Mouse (Mus musculus) lung, postnatal 0 days (tissue): Measurements from ENCODE around the gene Tshr. TPM values are rescaled to one million over a fixed set of nuclear protein-coding genes. Genes with fewer than 3 reads are reported as not detected.
A peak's percentile ranks its signal among the peaks of the same experiment; 100 is the strongest.

Experiments used
- ATAC-seq: fragments of 200-750 bp; cut with Nextera tagmentation; 2 replicates; pipeline ENCODE4 v1.8.0; 2017; ENCODE audit warnings: moderate library complexity
- DNase-seq: peaks from one replicate; pipeline ENCODE4 v3.0.0-alpha.2; 2016; ENCODE audit warnings: low spot score
- H3K27ac ChIP-seq: fragments of 300-500 bp; sonication (generic); 2 replicates; pipeline ENCODE4 v1.5.1; 2014; ENCODE audit warnings: antibody characterized with exemption, mild to moderate bottlenecking, low read length, mixed read lengths
- H3K27me3 ChIP-seq: fragments of 300-500 bp; sonication (generic); replicated peaks from 2 replicates; pipeline ENCODE4 v1.6.1; 2014; ENCODE audit warnings: low read length, mixed read lengths; ENCODE audit not compliant: insufficient read depth
- H3K36me3 ChIP-seq: fragments of 300-500 bp; sonication (generic); 2 replicates; pipeline ENCODE4 v1.6.1; 2014; ENCODE audit warnings: low read length, mixed read lengths; ENCODE audit not compliant: insufficient read depth
- H3K4me1 ChIP-seq: fragments of 300-500 bp; sonication (generic); 2 replicates; pipeline ENCODE4 v1.6.1; 2014; ENCODE audit warnings: antibody characterized with exemption, low read depth, low read length, mixed read lengths; ENCODE audit not compliant: insufficient read depth
- H3K4me2 ChIP-seq: fragments of 300-500 bp; sonication (generic); replicated peaks from 2 replicates; pipeline ENCODE4 v1.6.1; 2014; ENCODE audit warnings: low read depth, mild to moderate bottlenecking, low read length, moderate library complexity, mixed read lengths
- H3K4me3 ChIP-seq: fragments of 300-500 bp; sonication (generic); 2 replicates; pipeline ENCODE4 v1.5.1; 2014; ENCODE audit warnings: low read depth, low read length
- H3K9ac ChIP-seq: fragments of 300-500 bp; sonication (generic); replicated peaks from 2 replicates; pipeline ENCODE4 v1.6.1; 2014; ENCODE audit warnings: low read depth, mild to moderate bottlenecking
- H3K9me3 ChIP-seq: fragments of 300-500 bp; sonication (generic); 2 replicates; pipeline ENCODE4 v1.6.1; 2016; ENCODE audit warnings: low read length, mixed read lengths
- CTCF ChIP-seq: IDR thresholded peaks from 2 replicates; pipeline ENCODE4 v1.5.1; 2016; ENCODE audit warnings: antibody characterized with exemption, mild to moderate bottlenecking
- EP300 ChIP-seq: IDR thresholded peaks from 2 replicates; pipeline ENCODE4 v1.6.1; 2016; ENCODE audit warnings: antibody characterized with exemption, mild to moderate bottlenecking, control low read depth
- WGBS: fragments of 180-500 bp; shearing (Covaris S2); extraction: QIAGEN DNeasy Blood & Tissue Kit; methylation state at CpG from one replicate; pipeline ENCODE4 v1.1.7; 2014; 5-methylcytosine and 5-hydroxymethylcytosine counted together
- polyA plus RNA-seq: library from polyadenylated mRNA; unstranded; fragments of >200 nt; fragmentation: Nextera tagmentation; extraction: Ambion mirVana; gene quantifications from 2 replicates; pipeline ENCODE4 v1.2.1, GENCODE M21; 2015

The Tshr gene
- polyA plus RNA-seq, 1 experiment from 2014 or later, result 0.17 TPM

DNA sequence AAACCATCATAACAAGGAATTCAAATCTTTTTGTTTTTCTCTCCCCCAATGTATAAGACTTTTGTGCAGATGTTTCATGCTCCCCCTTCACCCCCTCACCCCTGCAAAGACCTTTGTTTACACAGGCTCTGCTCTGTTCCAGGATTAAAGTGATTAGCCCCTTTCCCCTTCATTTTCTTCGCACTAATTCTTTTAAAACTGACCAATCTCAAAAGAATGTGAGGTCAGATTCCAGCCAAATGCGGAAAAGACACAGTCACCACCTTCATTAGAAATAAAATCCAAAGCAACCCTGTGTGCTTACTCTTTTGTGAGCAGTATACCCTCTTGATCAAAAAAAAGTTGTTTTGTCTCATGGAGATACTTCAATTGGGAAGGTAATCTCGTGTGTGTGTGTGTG, 104.0 kb downstream of the Tshr start:
- H3K9ac ChIP-seq, result no peak overlapping the region
- ATAC-seq (no peak), DNase-seq (no peak)
- no peaks in the 10 kb centered on the region for H3K4me1 ChIP-seq
- no peaks in the 10 kb centered on the region for H3K36me3 ChIP-seq
- H3K27ac ChIP-seq, result no peak overlapping the region
- no peak for TF ChIP-seq EP300
- WGBS, result 35% methylated on average over 3 of the region's 3 CpGs
- H3K27me3 ChIP-seq, result no peaks in the 10 kb centered on the region
- H3K4me3 ChIP-seq, result no peak overlapping the region
- no peaks in the 10 kb centered on the region for H3K9me3 ChIP-seq
- no peak overlapping the region for H3K4me2 ChIP-seq

DNA sequence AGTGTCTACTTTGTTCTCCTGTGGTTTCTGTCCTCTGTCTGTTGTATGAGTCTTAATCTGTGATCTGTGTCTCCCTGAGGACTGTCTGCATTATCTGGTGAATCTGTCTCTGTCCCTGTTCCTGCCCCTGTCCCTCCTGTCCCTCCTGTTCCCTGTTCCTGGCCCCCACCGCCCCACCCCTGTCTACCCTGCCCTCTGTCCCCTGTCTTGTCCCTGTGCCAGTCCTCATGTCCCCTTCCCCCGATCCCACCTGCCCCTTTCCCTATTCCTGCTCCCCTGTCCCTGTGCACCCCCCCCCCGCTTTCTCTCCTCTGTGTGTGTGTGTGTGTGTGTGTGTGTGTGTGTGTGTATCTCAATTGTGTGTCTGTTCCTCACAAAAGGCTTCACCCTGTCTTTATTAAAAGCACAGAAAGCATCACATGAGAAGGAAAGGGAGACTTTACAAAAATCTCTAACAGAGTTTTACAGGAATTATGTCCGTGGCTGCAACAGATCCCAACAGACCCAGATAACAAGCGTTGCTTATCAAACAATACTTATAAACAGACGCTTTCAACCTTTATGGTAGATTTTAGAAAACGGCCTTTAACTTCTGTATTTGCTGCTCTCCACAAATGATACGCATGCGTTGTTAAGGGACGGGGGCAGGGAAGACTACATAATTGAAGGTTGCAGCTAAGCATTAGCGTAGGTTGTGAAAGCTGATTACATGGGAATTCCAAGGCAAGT, 111.3 kb downstream of the Tshr start:
- ATAC-seq, result no peak; the same call in 1 of the 2 replicates
- H3K9me3 ChIP-seq, result no peaks in the 10 kb centered on the region
- TF ChIP-seq CTCF (no peak), EP300 (no peak)
- H3K27ac ChIP-seq, result no peak overlapping the region
- 44% methylated on average over 11 of the region's 11 CpGs for WGBS
- no peaks in the 10 kb centered on the region for H3K4me1 ChIP-seq
- no peaks in the 10 kb centered on the region for H3K36me3 ChIP-seq
- no peaks in the 10 kb centered on the region for H3K27me3 ChIP-seq
- no peak overlapping the region for H3K4me3 ChIP-seq
- H3K9ac ChIP-seq, result no peak overlapping the region
- DNase-seq, result no peak
- H3K4me2 ChIP-seq, result 0 out of 2 replicates have a peak overlapping the region, but pooled peaks have one; percentile 17

DNA sequence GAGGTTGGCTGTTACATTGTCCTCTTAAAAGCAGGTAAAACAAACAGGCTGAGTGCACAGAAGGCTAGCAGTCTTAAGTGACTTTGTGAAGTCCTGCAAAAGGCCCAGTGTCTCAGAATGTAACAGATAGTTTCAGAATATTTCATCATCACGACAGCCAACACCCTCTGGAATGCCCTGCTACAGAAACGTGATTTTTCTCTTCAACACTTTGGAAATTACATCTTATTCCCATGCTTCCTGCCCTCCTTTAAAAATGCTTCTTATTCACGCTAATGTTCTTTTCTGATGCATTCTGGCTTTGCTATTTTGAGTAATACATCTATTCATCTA, 111.8 kb downstream of the Tshr start:
- H3K36me3 ChIP-seq, result no peaks in the 10 kb centered on the region
- 25% methylated on average over 3 of the region's 3 CpGs for WGBS
- DNase-seq (peak; percentile 23), ATAC-seq (no peak; the same call in 1 of the 2 replicates)
- no peak for TF ChIP-seq CTCF
- TF ChIP-seq EP300, result no peak
- H3K27ac ChIP-seq, result no peak overlapping the region
- H3K9me3 ChIP-seq, result no peaks in the 10 kb centered on the region
- H3K4me3 ChIP-seq, result no peak overlapping the region
- H3K27me3 ChIP-seq, result no peaks in the 10 kb centered on the region
- no peak overlapping the region for H3K9ac ChIP-seq
- H3K4me2 ChIP-seq, result 0 out of 2 replicates have a peak overlapping the region, but pooled peaks have one; percentile 17
- no peaks in the 10 kb centered on the region for H3K4me1 ChIP-seq

DNA sequence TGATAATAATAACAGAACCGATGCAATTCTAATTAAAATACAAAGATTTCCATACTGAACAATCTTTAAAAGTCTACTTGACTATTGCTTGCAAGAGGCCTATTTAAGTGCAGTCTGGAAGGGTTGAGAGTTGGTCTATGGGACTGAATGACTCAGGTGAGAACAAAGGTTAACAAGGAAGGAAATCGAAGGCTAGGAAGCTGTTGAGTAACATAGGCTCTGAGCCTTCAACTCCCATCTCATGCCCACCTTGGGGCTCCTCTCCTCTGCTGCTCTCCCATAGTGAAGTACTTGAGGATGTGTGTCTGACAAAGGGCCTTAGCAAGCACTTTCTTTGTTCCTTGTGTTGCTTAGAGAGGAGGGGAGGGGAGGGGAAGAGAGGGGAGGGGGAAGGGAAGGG, 116.1 kb downstream of the Tshr start:
- Histone ChIP-seq H3K27ac (no peak overlapping the region), H3K9me3 (no peaks in the 10 kb centered on the region), H3K27me3 (no peaks in the 10 kb centered on the region), H3K4me2 (no peak overlapping the region), H3K9ac (no peak overlapping the region), H3K36me3 (no peaks in the 10 kb centered on the region), H3K4me3 (no peak overlapping the region), H3K4me1 (no peaks in the 10 kb centered on the region)
- DNase-seq, result no peak
- TF ChIP-seq CTCF, result no peak
- no peak for ATAC-seq
- 88% methylated on average over 2 of the region's 2 CpGs for WGBS

DNA sequence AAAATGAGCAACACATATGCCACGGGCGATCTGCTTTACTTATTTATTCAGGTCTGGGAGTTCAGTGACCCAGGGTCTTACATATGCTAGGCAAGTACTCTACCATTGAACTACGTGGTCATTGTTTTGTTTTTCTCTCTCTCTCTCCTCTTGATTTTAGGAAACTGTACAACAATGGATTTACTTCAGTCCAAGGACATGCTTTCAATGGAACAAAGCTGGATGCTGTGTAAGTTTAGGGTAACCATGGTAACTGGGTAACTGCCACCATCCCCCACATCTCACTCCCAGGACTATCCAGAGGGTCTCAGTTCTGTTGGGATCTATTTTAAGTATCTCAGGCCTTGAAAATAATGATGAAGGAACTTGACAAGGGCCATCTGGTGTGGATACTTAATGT, 127.4 kb downstream of the Tshr start:
- DNase-seq (no peak), ATAC-seq (no peak)
- Histone ChIP-seq H3K27ac (no peak overlapping the region), H3K4me2 (no peak overlapping the region), H3K4me3 (no peak overlapping the region), H3K9ac (no peak overlapping the region), H3K4me1 (no peaks in the 10 kb centered on the region), H3K9me3 (no peaks in the 10 kb centered on the region), H3K27me3 (no peaks in the 10 kb centered on the region), H3K36me3 (no peaks in the 10 kb centered on the region)
- no peak for TF ChIP-seq EP300
- WGBS, result 61% methylated on average over 3 of the region's 3 CpGs

DNA sequence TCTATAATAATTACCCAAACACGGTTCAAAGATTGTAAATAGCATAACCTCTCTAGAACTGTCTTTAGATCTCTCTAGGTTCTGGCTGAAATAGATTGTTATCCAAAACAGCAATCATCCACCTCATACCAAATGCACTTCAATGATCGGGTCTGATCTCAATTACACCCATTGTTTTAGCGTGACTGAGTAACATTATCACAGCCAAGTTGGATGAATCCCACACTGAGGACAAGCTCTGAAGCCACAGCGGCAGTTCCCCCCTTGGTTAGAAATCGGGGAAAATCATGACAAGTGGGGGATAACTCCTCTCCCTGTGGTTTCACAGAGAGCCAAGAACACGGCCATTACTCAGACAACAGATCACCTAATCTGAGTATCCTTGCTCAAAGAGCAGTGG, 129.6 kb downstream of the Tshr start:
- Histone ChIP-seq H3K4me3 (no peak overlapping the region), H3K4me2 (no peak overlapping the region), H3K36me3 (no peaks in the 10 kb centered on the region), H3K27me3 (no peaks in the 10 kb centered on the region), H3K9me3 (no peaks in the 10 kb centered on the region), H3K9ac (no peak overlapping the region), H3K27ac (no peak overlapping the region), H3K4me1 (no peaks in the 10 kb centered on the region)
- DNase-seq (no peak), ATAC-seq (no peak)
- 70% methylated on average over 6 of the region's 6 CpGs for WGBS
- TF ChIP-seq CTCF, result no peak
- TF ChIP-seq EP300, result no peak

DNA sequence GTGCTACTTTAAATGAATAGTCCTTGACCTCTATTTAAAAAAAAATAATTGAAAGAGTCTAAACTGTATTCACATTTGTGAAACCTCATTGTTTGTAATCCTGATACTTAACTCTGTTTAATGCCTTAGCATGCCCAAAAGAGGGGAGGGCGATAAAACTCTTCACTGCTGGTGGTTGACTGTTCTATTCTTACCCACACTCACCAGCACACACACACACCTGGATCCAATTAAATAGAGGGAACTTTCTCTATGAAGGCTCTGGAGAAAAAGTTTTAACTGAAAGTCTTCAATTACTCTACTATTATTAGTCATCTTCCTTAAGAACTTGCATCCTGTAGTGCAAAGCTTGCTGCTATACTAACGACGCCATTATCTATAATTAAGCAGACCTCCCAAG, 133.4 kb downstream of the Tshr start:
- WGBS, result 86% methylated on average over 3 of the region's 3 CpGs
- ATAC-seq (no peak), DNase-seq (no peak)
- Histone ChIP-seq H3K27ac (no peak overlapping the region), H3K27me3 (no peaks in the 10 kb centered on the region), H3K36me3 (no peaks in the 10 kb centered on the region), H3K4me3 (no peak overlapping the region), H3K9ac (no peak overlapping the region), H3K9me3 (no peaks in the 10 kb centered on the region), H3K4me2 (no peak overlapping the region), H3K4me1 (no peaks in the 10 kb centered on the region)
- TF ChIP-seq CTCF (no peak), EP300 (no peak)
